Mouse (Mus musculus) midbrain, embryonic 10.5 days (tissue): ENCODE measurements around the gene Men1. TPM values are rescaled to one million over a fixed set of nuclear protein-coding genes. Genes with fewer than 3 reads are reported as not detected.

ENCODE experiments used
- microRNA-seq: library from miRNA; unstranded; fragments of <30 nt; microRNA quantifications from one replicate; pipeline ENCODE4, GENCODE M21; 2017
- polyA plus RNA-seq: library from polyadenylated mRNA; unstranded; fragments of >200 nt; fragmentation: Nextera tagmentation; extraction: Ambion mirVana; gene quantifications from 2 replicates; pipeline ENCODE4 v1.2.1, GENCODE M21; 2016

The Men1 gene
- polyA plus RNA-seq, 1 experiment from 2014 or later = 128 TPM

Small RNA genes lying within 50 kb of the gene (microRNA-seq; reads per million reads assigned to microRNA genes)
- gene Mir6989 = not detected

Other genes with a start within 250 kb of the Men1 start
- 70.2 and 75.4 TPM in 2 replicates for gene Cdca5, start 250.0 kb upstream of the Men1 start, polyA plus RNA-seq
- 0.42 and 0.51 TPM in 2 replicates for gene AC131692.1, start 240.6 kb upstream of the Men1 start, polyA plus RNA-seq
- gene Naaladl1, start 229.2 kb upstream of the Men1 start, polyA plus RNA-seq = 0.72 and 0.99 TPM in 2 replicates
- gene Sac3d1, start 216.3 kb upstream of the Men1 start, polyA plus RNA-seq = 61.8 and 70.0 TPM in 2 replicates
- 24.0 and 28.9 TPM in 2 replicates for gene Snx15, start 206.7 kb upstream of the Men1 start, polyA plus RNA-seq
- not detected in 2 replicates for gene Batf2, start 194.0 kb upstream of the Men1 start, polyA plus RNA-seq
- 118 and 124 TPM in 2 replicates for gene Arl2, start 193.4 kb upstream of the Men1 start, polyA plus RNA-seq
- not detected in 2 replicates for gene Majin, start 150.6 kb upstream of the Men1 start, polyA plus RNA-seq
- gene Gpha2, start 108.6 kb upstream of the Men1 start, polyA plus RNA-seq = not detected in 2 replicates
- gene Ppp2r5b, start 99.1 kb upstream of the Men1 start, polyA plus RNA-seq = 31.7 and 42.8 TPM in 2 replicates
- 10.1 and 13.4 TPM in 2 replicates for gene Atg2a, start 93.3 kb upstream of the Men1 start, polyA plus RNA-seq
- 81.6 and 93.5 TPM in 2 replicates for gene Ehd1, start 58.3 kb upstream of the Men1 start, polyA plus RNA-seq
- gene Cdc42bpg, start 28.5 kb upstream of the Men1 start, polyA plus RNA-seq = 0.11 and 0.15 TPM in 2 replicates
- gene Map4k2, start 6.2 kb downstream of the Men1 start, polyA plus RNA-seq = 11.3 and 13.8 TPM in 2 replicates
- gene Sf1, start 28.7 kb downstream of the Men1 start, polyA plus RNA-seq = 189 and 194 TPM in 2 replicates
- gene Pygm, start 49.4 kb downstream of the Men1 start, polyA plus RNA-seq = 2.1 and 2.7 TPM in 2 replicates
- 13.5 and 16.3 TPM in 2 replicates for gene Rasgrp2, start 64.4 kb downstream of the Men1 start, polyA plus RNA-seq
- gene Nrxn2, start 83.8 kb downstream of the Men1 start, polyA plus RNA-seq = 5.1 and 7.2 TPM in 2 replicates
- not detected in 2 replicates for gene Slc22a12, start 208.1 kb downstream of the Men1 start, polyA plus RNA-seq